Mouse (Mus musculus): ENCODE measurements around the gene Hist1h3c. TPM values are rescaled to one million over a fixed set of nuclear protein-coding genes. Genes with fewer than 3 reads are reported as not detected.
A peak's percentile ranks its signal among the peaks of the same experiment; 100 is the strongest.

Gene Hist1h3c
- polyA plus RNA-seq, 1 experiment from 2014 or later = 6.7 TPM

DNA sequence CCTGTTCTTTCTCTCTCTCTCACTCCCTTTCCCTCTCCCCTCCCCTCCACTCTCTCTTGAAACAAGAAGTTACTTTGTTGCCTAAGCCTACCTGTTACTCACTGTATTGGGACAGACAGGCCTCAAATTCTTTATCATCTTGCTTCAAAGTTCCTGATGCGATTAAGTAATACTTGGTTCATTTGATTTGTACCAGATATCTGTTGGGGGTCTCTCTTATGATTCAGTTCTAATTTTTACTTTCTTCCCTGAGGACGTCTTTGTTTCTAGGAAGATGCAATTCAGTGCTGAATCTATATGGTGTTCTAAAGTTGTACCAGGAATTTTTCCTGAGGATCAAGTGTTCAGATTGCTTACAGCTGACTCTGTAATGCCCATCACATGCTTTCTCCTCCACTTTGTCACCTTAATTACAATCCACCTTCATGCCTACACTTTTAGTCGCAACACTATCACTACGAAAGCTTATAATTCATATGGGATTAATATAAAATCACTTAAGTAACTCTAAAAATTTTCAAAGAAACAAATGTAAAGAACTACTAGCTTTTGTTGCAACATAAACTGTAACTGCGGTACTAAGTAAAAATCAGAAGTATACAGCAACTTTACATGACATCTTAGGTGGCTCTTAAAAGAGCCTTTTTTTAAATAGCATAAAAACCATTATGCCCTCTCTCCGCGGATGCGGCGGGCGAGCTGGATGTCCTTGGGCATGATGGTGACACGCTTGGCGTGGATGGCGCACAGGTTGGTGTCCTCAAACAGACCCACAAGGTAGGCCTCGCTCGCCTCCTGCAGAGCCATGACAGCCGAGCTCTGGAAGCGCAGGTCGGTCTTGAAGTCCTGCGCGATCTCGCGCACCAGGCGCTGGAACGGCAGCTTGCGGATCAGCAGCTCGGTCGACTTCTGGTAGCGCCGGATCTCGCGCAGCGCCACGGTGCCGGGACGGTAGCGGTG is 701 bp downstream of the Hist1h3c start:
- ATAC-seq = no peak
- 1% methylated on average over 15 of the region's 36 CpGs for WGBS (ENCODE audit: insufficient replicate concordance)
- Histone ChIP-seq H3K36me3 (no peaks in the 10 kb centered on the region), H3K4me2 (peak overlapping the region; percentile 71), H3K27me3 (replicated peaks) (no peaks in the 10 kb centered on the region), H3K4me3 (peak overlapping the region; percentile 57), H3K4me1 (peaks cover 58% of the 10 kb centered on the region), H3K9ac (peak overlapping the region; percentile 82), H3K9me3 (replicated peaks) (no peaks in the 10 kb centered on the region), H3K27ac (peak overlapping the region; percentile 100)

DNA sequence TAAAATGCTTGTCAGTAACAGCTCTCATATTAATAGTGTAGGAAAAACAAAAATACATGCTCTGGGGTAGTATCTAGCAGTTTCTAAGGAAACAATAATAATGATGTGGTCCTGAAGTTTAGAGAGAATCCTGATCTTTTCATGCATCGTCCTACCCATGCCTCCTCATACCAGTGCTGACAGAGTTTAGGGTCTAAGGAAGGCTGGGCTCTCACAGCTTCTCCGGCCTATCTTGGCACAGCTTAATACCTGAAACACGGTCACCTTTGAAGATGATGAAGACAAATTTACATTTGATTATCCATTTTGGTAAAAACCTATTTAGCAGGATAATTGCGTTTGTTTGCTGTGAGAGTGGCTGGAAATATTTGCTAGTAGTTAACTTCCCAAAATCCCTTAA is 1.4 kb downstream of the Hist1h3c start:
- ATAC-seq = no peak
- Histone ChIP-seq H3K9me3 (replicated peaks) (no peaks in the 10 kb centered on the region), H3K9ac (peak overlapping the region; percentile 82), H3K36me3 (no peaks in the 10 kb centered on the region), H3K27ac (peak overlapping the region; percentile 100), H3K4me1 (peaks cover 55% of the 10 kb centered on the region), H3K27me3 (replicated peaks) (no peaks in the 10 kb centered on the region), H3K4me2 (peak overlapping the region; percentile 71), H3K4me3 (peak overlapping the region; percentile 57)
- WGBS (ENCODE audit: insufficient replicate concordance) = 47% methylated on average over 4 of the region's 4 CpGs

DNA sequence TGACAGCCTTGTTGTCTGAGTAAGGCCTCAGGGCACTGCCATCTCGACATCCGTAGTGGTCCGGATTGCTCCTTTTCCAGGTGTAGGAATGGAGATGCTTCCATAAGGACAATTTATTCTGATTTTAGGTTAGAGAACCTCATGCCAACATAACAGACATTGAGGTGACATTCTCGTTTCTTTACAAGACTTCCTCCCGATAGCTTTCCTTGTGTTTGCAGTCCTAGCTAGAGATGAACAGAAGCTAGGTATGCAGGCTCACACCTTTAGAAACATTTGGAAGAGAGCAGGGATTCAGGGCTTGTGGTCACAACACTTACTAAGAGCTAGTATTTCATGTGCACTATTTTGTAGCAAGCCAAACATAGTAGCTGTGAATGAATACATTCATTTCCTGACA is 2.2 kb downstream of the Hist1h3c start:
- Histone ChIP-seq H3K4me2 (peak overlapping the region; percentile 46), H3K4me1 (peaks cover 51% of the 10 kb centered on the region), H3K4me3 (peak overlapping the region; percentile 19; the same call in 1 of the 2 replicates), H3K9ac (peak overlapping the region; percentile 64), H3K27me3 (replicated peaks) (no peaks in the 10 kb centered on the region), H3K9me3 (replicated peaks) (no peaks in the 10 kb centered on the region), H3K36me3 (no peaks in the 10 kb centered on the region), H3K27ac (peak overlapping the region; percentile 88)
- ATAC-seq = no peak
- 77% methylated on average over 5 of the region's 5 CpGs for WGBS (ENCODE audit: insufficient replicate concordance)

DNA sequence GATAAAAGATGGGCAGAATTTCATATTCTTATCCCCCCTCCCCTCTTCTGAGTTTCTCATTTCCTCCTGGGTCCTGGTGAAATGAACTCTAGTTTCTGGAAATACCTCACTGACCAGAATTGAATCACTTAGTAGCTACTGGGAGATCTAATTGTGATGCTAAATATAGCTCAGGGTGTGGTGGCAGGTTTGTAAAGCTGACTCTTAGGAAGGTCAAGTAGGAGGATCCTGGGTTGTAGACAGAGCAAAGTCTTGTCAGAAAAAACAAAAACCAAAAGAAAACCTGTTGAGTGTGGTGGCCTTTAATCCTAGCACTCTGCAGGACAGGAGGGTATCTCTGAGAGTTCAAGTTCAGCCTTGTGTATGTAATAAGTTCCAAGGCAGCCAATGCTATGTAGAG is 3.4 kb downstream of the Hist1h3c start:
- no peaks in the 10 kb centered on the region for H3K27me3 ChIP-seq (replicated peaks)
- peak overlapping the region; percentile 69 for H3K9ac ChIP-seq
- no peaks in the 10 kb centered on the region for H3K36me3 ChIP-seq
- peak overlapping the region; percentile 51 for H3K4me2 ChIP-seq
- no peak for ATAC-seq
- H3K4me3 ChIP-seq = peak overlapping the region; percentile 17
- no peaks in the 10 kb centered on the region for H3K9me3 ChIP-seq (replicated peaks)
- H3K4me1 ChIP-seq = peaks cover 48% of the 10 kb centered on the region
- H3K27ac ChIP-seq = peak overlapping the region; percentile 88

DNA sequence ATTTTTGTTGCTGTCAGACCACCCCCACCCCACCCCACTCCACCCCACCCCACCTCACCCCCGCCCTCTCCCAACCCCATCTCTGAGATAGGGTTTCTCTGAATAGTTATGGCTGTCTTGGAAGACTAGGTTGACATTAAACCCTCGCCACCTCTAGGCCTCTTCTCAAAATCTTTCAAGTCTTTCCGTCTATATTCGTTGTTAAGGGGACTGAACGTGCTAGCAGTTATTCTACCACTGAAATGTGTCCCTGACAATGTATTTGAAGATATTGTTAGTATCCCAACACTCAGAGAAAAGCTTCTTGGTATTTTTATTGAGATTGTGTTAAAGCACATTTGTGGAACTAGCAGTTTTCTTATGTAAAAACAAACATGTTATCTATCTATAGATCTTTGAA is 4.5 kb downstream of the Hist1h3c start:
- ATAC-seq = no peak
- 22% methylated on average over 5 of the region's 5 CpGs for WGBS (ENCODE audit: insufficient replicate concordance)
- Histone ChIP-seq H3K9ac (peak overlapping the region; percentile 92), H3K9me3 (replicated peaks) (no peaks in the 10 kb centered on the region), H3K36me3 (no peaks in the 10 kb centered on the region), H3K4me1 (peaks cover 48% of the 10 kb centered on the region), H3K4me2 (peak overlapping the region; percentile 79), H3K4me3 (peak overlapping the region; percentile 60), H3K27me3 (replicated peaks) (no peaks in the 10 kb centered on the region), H3K27ac (peak overlapping the region; percentile 100)

DNA sequence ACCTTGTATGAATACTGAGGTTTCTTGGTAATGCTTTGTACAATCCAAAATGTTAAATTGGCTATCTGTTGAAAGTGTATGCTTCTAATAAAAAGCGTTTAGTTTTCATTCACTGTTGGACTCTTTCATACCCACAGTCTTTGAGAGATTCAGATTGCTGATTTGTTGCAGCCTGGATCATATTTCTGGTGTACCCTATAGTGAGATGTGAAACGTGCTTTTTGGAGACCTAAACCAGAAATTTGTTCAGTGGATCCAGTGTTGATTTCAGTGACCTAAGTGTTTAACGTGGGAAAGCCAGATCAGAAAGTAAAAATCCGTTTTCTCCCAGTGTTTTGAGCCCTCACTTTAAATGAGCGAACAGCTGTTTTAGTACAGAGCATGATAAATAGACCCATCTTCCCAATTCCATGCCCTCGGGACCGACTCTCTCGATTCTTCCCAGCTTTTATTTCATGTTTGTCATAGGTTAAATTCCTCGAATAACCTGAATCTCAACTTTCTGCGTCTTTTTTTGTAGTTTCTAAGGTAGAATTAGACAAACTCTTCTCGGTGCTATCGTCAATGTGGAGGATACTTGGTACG is 5.1 kb downstream of the Hist1h3c start:
- WGBS (ENCODE audit: insufficient replicate concordance) = 16% methylated on average over 13 of the region's 13 CpGs
- ATAC-seq = no peak

DNA sequence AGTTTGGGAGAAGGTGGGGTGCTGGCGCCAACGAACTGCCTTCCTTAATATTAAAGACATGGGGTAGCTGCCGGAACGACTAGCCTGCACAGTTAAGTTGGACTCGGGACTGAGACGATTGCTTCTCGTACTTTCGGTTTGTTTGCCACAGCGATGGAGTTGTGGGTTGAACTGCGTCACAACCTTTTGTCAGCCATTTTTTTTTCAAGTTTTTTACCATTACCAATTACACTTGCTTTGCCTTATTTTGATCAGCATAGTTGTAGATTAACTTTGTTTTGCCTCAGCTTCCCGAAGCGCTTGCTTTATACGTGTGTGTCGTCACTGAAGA is 5.5 kb downstream of the Hist1h3c start:
- WGBS (ENCODE audit: insufficient replicate concordance) = under 1% methylated on average over 14 of the region's 14 CpGs
- no peak for ATAC-seq
- H3K9me3 ChIP-seq (replicated peaks) = no peaks in the 10 kb centered on the region

More for the DNA sequence above, 5.1 kb downstream of the Hist1h3c start:
- Histone ChIP-seq H3K4me2 (peak overlapping the region; percentile 79), H3K9me3 (replicated peaks) (no peaks in the 10 kb centered on the region), H3K27ac (peak overlapping the region; percentile 100), H3K4me3 (peak overlapping the region; percentile 60), H3K4me1 (peaks cover 48% of the 10 kb centered on the region), H3K27me3 (replicated peaks) (no peaks in the 10 kb centered on the region), H3K36me3 (no peaks in the 10 kb centered on the region), H3K9ac (peak overlapping the region; percentile 92)

DNA sequence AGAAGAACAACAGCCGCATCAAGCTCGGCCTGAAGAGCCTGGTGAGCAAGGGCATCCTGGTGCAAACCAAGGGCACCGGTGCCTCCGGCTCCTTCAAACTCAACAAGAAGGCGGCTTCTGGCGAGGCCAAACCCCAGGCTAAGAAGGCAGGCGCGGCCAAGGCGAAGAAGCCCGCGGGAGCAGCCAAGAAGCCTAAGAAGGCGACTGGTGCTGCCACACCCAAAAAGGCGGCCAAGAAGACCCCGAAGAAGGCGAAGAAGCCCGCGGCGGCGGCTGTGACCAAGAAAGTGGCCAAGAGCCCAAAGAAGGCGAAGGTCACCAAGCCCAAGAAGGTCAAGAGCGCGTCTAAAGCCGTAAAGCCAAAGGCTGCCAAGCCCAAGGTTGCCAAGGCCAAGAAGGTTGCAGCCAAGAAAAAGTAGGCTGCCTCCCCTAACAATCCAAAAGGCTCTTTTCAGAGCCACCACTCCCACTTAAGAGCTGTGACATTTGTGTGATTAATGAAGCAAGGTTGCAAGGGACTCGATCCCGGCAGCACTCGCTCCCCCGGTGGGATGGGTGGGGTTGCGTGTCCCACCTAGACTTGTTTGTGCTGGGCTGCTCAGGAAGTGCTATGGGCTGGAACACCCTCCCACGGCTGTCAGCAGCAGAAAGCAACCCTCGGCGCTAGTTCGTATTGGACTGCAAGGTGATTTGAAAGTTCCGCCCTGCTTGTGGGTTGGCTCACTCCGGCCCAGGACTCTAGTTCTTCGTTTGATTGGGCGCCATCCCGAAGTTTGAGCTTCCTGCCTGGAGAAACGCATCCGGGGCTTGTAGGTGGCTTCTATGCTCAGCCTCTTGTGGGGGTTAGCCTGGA is 6.1 kb downstream of the Hist1h3c start:
- ATAC-seq = peak; percentile 86
- H3K27ac ChIP-seq = peak overlapping the region; percentile 100
- H3K27me3 ChIP-seq (replicated peaks) = no peaks in the 10 kb centered on the region
- no peaks in the 10 kb centered on the region for H3K36me3 ChIP-seq
- no peaks in the 10 kb centered on the region for H3K9me3 ChIP-seq (replicated peaks)
- H3K4me2 ChIP-seq = peak overlapping the region; percentile 79
- H3K4me3 ChIP-seq = peak overlapping the region; percentile 60
- under 1% methylated on average over 39 of the region's 39 CpGs for WGBS (ENCODE audit: insufficient replicate concordance)
- H3K9ac ChIP-seq = peak overlapping the region; percentile 92
- H3K4me1 ChIP-seq = peaks cover 44% of the 10 kb centered on the region

More for the DNA sequence above, 5.5 kb downstream of the Hist1h3c start:
- Histone ChIP-seq H3K27me3 (replicated peaks) (no peaks in the 10 kb centered on the region), H3K27ac (peak overlapping the region; percentile 100), H3K36me3 (no peaks in the 10 kb centered on the region), H3K4me1 (peaks cover 48% of the 10 kb centered on the region), H3K4me3 (peak overlapping the region; percentile 60), H3K9ac (peak overlapping the region; percentile 92), H3K4me2 (peak overlapping the region; percentile 79)

DNA sequence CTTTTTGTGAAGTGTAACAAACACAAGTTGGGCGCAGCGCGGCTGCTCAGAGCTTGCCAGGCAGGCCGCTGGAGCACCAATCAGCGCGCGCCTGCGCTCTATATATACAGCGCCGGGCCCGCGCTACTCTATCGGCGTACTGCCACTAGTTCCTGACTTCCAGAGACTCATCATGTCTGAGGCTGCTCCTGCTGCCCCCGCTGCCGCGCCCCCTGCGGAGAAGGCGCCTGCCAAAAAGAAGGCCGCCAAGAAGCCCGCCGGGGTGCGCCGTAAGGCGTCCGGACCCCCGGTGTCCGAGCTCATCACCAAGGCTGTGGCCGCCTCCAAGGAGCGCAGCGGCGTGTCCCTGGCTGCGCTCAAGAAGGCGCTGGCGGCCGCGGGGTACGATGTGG is 6.7 kb downstream of the Hist1h3c start, which contains the start of gene Hist1h1c:
Hist1h1c (plus strand) TSS at position 132 of the 392 bp plus-strand sequence.
- H3K9ac ChIP-seq = peak within 1 kb of the TSS; percentile 92
- H3K27me3 ChIP-seq (replicated peaks) = no peaks in the 10 kb centered on the region
- peak; percentile 80 for ATAC-seq
- H3K27ac ChIP-seq = peak within 1 kb of the TSS; percentile 100
- H3K36me3 ChIP-seq = no peaks in the 10 kb centered on the region
- H3K4me2 ChIP-seq = peak within 1 kb of the TSS; percentile 79
- WGBS (ENCODE audit: insufficient replicate concordance) = under 1% methylated on average over 38 of the region's 38 CpGs
- peak within 1 kb of the TSS; percentile 60 for H3K4me3 ChIP-seq
- H3K4me1 ChIP-seq = peaks cover 39% of the 10 kb centered on the region
- no peaks in the 10 kb centered on the region for H3K9me3 ChIP-seq (replicated peaks)

DNA sequence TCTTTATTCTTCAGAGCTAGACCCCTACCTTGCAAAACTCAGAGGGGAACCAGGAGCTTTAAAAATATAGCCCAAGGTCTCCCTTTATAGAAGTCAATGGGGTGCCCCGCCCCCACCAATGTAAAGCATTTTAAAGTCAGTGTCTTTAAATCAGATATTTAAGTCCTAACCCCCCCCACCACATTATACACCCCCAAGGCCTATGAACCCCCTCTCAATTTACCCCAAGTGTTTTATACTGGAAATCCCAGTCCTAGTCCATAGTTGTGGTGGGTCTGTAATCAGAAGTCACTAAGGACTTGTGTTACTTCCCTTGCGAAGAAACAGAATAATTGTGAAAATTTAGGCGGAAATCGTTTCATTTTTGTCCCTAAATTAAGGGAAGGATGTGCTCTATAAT is 7.4 kb downstream of the Hist1h3c start:
- no peak for ATAC-seq
- Histone ChIP-seq H3K4me1 (peaks cover 35% of the 10 kb centered on the region), H3K9ac (peak overlapping the region; percentile 92), H3K4me2 (peak overlapping the region; percentile 79), H3K36me3 (no peaks in the 10 kb centered on the region), H3K9me3 (replicated peaks) (no peaks in the 10 kb centered on the region), H3K4me3 (peak overlapping the region; percentile 60), H3K27me3 (replicated peaks) (no peaks in the 10 kb centered on the region), H3K27ac (peak overlapping the region; percentile 100)
- WGBS (ENCODE audit: insufficient replicate concordance) = 20% methylated on average over 4 of the region's 4 CpGs

DNA sequence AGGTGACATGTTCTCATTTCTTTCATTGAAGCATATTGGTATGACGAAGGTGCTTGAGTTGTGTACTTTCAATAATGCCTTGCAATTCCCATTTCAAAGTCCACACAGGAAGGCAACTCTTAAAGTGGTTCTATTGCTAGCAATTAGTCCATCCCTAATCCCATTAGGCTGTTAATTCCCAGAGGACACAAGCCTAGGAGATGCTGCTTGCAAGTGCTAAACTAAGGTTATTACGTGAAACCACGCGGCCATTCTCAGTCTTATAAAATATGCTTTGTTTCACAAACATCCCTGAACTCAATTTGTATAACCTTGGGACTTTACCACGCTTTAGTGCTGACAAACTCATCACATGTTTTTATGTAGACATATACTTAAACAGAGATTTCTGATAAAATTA is 8.3 kb downstream of the Hist1h3c start:
- 84% methylated on average over 5 of the region's 5 CpGs for WGBS (ENCODE audit: insufficient replicate concordance)
- H3K9me3 ChIP-seq (replicated peaks) = no peaks in the 10 kb centered on the region
- H3K4me1 ChIP-seq = peaks cover 31% of the 10 kb centered on the region
- no peak overlapping the region for H3K4me3 ChIP-seq
- no peak for ATAC-seq
- no peaks in the 10 kb centered on the region for H3K36me3 ChIP-seq
- H3K4me2 ChIP-seq = no peak overlapping the region
- no peaks in the 10 kb centered on the region for H3K27me3 ChIP-seq (replicated peaks)
- 0 out of 2 replicates have a peak overlapping the region, but pooled peaks have one; percentile 4 for H3K9ac ChIP-seq
- H3K27ac ChIP-seq = peak overlapping the region; percentile 48
